Mouse (Mus musculus): ENCODE data around the gene Fam13a. TPM values are rescaled to one million over a fixed set of nuclear protein-coding genes. Genes with fewer than 3 reads are reported as not detected.

The Fam13a gene
- polyA plus RNA-seq, 1 experiment: 2.3 TPM

DNA sequence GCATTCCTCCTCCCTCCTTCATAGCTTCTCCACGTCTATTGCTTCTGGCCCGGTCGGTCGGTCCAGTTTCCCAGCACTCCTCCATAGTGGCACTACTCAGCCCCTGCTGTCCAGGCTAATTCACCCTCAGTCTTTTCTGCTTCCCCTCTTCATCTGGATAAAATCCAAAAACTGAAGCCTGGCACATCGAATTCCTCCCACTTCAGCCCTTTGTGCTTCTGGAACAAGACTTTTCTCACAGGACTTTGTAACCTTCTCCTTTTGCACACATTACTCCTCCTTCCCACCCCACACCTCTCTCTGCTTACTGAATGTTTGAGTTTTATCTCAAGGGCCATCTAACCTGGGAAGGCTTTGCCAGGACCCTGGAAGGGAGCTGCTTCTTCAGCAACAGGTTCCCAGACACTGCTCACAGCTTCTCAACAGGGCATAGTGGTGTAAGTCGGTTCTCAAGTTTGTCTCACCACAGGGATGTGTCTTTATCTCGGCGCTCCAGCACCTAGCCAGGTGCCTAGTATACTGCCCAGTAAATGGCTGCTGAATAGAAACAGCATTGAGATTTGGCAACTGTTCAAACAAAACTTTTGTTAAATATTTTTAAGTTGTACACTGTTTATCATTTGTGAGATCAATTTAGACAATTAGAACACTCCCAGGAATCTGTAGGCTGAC, 10.1 kb downstream of the Fam13a start:
- Histone ChIP-seq H3K4me1 (replicated peaks; ENCODE audit: control insufficient read depth, insufficient read depth, low read length) (0 out of 2 replicates have a peak, but pooled peaks cover 2% of the 10 kb centered on the region), H3K4me3 (ENCODE audit: control insufficient read depth, insufficient read depth, low read length) (no peak overlapping the region), H3K27me3 (ENCODE audit: control insufficient read depth, insufficient read depth, low read length) (no peaks in the 10 kb centered on the region), H3K27ac (ENCODE audit: control insufficient read depth, insufficient read depth, low read length) (no peak overlapping the region), H3K36me3 (ENCODE audit: control insufficient read depth, insufficient read depth, low read length) (no peaks in the 10 kb centered on the region)
- DNase-seq: no peak
- TF ChIP-seq POLR2A (IDR thresholded peaks at IDR 0.05; ENCODE audit: control insufficient read depth, extremely low read depth, insufficient read depth, low read length, poor library complexity): no peak
- TF ChIP-seq CTCF (IDR thresholded peaks at IDR 0.05; ENCODE audit: borderline replicate concordance, control insufficient read depth, extremely low read depth, insufficient read depth, low read length, poor library complexity): no peak
- WGBS: 82% methylated on average over 8 of the region's 8 CpGs

DNA sequence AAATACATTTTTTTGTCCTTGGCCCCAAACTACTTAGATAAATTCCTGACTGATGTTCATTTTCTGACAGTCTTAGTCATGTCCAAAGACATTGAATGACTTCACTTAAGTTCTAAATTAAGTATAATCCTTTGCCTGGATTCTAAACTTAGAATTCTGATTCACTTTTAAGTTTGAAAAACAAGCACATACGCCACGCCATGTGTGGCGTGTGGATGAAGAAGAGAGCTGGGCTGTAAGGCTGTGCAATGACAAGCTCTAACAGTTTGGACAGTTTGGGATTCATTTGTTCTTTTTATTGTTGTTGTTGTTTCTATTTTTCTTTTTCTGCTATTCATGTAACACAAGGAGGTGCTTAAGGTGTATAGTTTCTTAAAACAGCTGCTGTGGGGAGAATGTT, 13.6 kb downstream of the Fam13a start:
- no peaks in the 10 kb centered on the region for H3K27me3 ChIP-seq (ENCODE audit: control insufficient read depth, insufficient read depth, low read length)
- WGBS: 96% methylated on average over 3 of the region's 3 CpGs
- no peak overlapping the region for H3K27ac ChIP-seq (ENCODE audit: control insufficient read depth, insufficient read depth, low read length)
- TF ChIP-seq CTCF (IDR thresholded peaks at IDR 0.05; ENCODE audit: borderline replicate concordance, control insufficient read depth, extremely low read depth, insufficient read depth, low read length, poor library complexity) (no peak), POLR2A (IDR thresholded peaks at IDR 0.05; ENCODE audit: control insufficient read depth, extremely low read depth, insufficient read depth, low read length, poor library complexity) (no peak)
- no peaks in the 10 kb centered on the region for H3K36me3 ChIP-seq (ENCODE audit: control insufficient read depth, insufficient read depth, low read length)
- 0 out of 2 replicates have a peak, but pooled peaks cover 2% of the 10 kb centered on the region for H3K4me1 ChIP-seq (replicated peaks; ENCODE audit: control insufficient read depth, insufficient read depth, low read length)
- no peak for DNase-seq
- no peak overlapping the region for H3K4me3 ChIP-seq (ENCODE audit: control insufficient read depth, insufficient read depth, low read length)

DNA sequence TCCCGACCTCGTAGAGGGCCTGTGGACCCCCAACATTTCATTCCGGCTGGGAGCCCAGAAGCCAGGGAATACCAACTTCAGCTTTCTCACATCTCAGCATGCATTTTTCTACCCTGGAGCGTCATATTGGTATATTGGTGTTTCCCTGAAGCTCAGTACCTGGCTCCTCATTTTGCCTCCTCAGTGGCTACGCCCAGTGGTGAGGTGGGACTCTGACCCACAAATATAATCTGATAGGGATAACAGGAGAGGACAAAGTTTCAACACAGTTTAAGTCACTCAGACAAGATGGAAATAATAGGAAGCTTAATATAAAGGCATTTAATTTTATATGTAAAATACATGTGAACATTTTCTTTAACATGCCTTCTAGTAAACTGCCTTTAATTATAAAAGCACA, 19.7 kb downstream of the Fam13a start:
- no peaks in the 10 kb centered on the region for H3K27me3 ChIP-seq (ENCODE audit: control insufficient read depth, insufficient read depth, low read length)
- WGBS: 96% methylated on average over 5 of the region's 5 CpGs
- TF ChIP-seq POLR2A (IDR thresholded peaks at IDR 0.05; ENCODE audit: control insufficient read depth, extremely low read depth, insufficient read depth, low read length, poor library complexity) (no peak), CTCF (IDR thresholded peaks at IDR 0.05; ENCODE audit: borderline replicate concordance, control insufficient read depth, extremely low read depth, insufficient read depth, low read length, poor library complexity) (no peak)

DNA sequence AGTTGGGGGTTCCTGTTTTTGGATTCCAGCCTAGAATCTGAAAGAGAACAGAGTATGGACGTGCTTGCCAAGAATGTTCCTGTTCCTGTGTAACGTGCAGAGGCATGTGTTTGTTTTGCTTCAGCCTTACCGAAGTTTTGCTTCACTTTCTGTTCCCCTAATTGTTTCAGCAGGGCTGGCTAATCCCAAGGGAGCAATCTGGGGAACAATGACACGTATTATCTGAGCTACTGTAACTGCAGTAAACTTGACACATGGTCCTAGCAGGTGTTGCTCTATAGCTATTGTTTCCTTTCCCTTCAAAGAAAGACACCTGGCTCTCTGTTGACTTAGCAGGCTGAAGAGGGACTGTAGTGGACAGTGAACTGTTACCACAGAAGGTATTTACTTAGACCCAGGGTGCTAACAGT, 25.3 kb downstream of the Fam13a start:
- H3K27ac ChIP-seq (ENCODE audit: control insufficient read depth, insufficient read depth, low read length): no peak overlapping the region

More for the DNA sequence above, 19.7 kb downstream of the Fam13a start:
- no peak overlapping the region for H3K27ac ChIP-seq (ENCODE audit: control insufficient read depth, insufficient read depth, low read length)
- H3K4me1 ChIP-seq (replicated peaks; ENCODE audit: control insufficient read depth, insufficient read depth, low read length): no peaks in the 10 kb centered on the region
- no peak overlapping the region for H3K4me3 ChIP-seq (ENCODE audit: control insufficient read depth, insufficient read depth, low read length)
- no peaks in the 10 kb centered on the region for H3K36me3 ChIP-seq (ENCODE audit: control insufficient read depth, insufficient read depth, low read length)
- no peak for DNase-seq

DNA sequence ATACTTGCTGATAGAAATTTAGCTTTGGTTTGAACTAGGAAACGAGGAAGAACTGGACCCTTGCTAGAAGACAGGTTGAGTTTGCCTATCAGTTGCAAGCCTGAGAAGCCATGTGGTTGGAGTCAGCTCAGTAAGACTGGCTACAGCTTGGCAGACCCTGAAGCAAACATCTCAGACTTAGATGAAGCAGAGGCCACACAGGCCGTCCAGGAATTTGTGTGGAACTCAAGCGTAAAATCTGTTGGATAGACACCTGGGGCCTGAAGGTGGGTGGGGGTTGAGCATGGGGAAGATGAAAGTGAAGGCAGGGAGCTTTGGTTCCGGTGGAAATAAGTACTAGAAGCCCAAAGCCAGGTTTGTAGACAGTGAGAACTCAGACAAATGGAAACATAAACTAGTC, 25.8 kb downstream of the Fam13a start:
- DNase-seq: no peak
- no peaks in the 10 kb centered on the region for H3K27me3 ChIP-seq (ENCODE audit: control insufficient read depth, insufficient read depth, low read length)
- H3K36me3 ChIP-seq (ENCODE audit: control insufficient read depth, insufficient read depth, low read length): no peaks in the 10 kb centered on the region
- no peak overlapping the region for H3K27ac ChIP-seq (ENCODE audit: control insufficient read depth, insufficient read depth, low read length)
- H3K4me3 ChIP-seq (ENCODE audit: control insufficient read depth, insufficient read depth, low read length): no peak overlapping the region
- 85% methylated on average over 4 of the region's 4 CpGs for WGBS
- TF ChIP-seq POLR2A (IDR thresholded peaks at IDR 0.05; ENCODE audit: control insufficient read depth, extremely low read depth, insufficient read depth, low read length, poor library complexity) (no peak), CTCF (IDR thresholded peaks at IDR 0.05; ENCODE audit: borderline replicate concordance, control insufficient read depth, extremely low read depth, insufficient read depth, low read length, poor library complexity) (no peak)
- H3K4me1 ChIP-seq (replicated peaks; ENCODE audit: control insufficient read depth, insufficient read depth, low read length): no peaks in the 10 kb centered on the region

More for the DNA sequence above, 25.3 kb downstream of the Fam13a start:
- Histone ChIP-seq H3K27me3 (ENCODE audit: control insufficient read depth, insufficient read depth, low read length) (no peaks in the 10 kb centered on the region), H3K4me3 (ENCODE audit: control insufficient read depth, insufficient read depth, low read length) (no peak overlapping the region), H3K4me1 (replicated peaks; ENCODE audit: control insufficient read depth, insufficient read depth, low read length) (no peaks in the 10 kb centered on the region), H3K36me3 (ENCODE audit: control insufficient read depth, insufficient read depth, low read length) (no peaks in the 10 kb centered on the region)
- TF ChIP-seq CTCF (IDR thresholded peaks at IDR 0.05; ENCODE audit: borderline replicate concordance, control insufficient read depth, extremely low read depth, insufficient read depth, low read length, poor library complexity): no peak
- no peak for TF ChIP-seq POLR2A (IDR thresholded peaks at IDR 0.05; ENCODE audit: control insufficient read depth, extremely low read depth, insufficient read depth, low read length, poor library complexity)
- WGBS: 41% methylated on average over 4 of the region's 4 CpGs
- no peak for DNase-seq

DNA sequence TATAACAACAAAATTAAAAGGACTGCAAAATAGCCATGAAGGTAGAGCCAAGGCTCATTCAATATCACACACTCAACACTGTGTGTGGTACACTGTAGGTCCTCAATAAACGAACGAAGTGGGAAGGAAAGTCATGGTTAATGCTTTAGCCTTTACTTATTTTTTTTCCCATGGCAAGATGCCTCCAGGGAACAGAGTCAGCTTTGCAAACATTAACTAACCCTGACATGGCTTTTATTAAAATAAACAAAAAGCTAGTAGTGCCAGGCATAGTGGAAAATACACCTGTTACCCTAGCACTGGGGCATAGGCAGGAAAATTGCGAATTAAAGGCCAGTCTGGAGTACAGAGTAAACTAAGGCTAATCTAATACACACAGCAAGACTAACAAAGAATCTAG, 35.2 kb downstream of the Fam13a start:
- Histone ChIP-seq H3K36me3 (ENCODE audit: control insufficient read depth, insufficient read depth, low read length) (no peaks in the 10 kb centered on the region), H3K4me1 (replicated peaks; ENCODE audit: control insufficient read depth, insufficient read depth, low read length) (no peaks in the 10 kb centered on the region), H3K4me3 (ENCODE audit: control insufficient read depth, insufficient read depth, low read length) (no peak overlapping the region), H3K27me3 (ENCODE audit: control insufficient read depth, insufficient read depth, low read length) (no peaks in the 10 kb centered on the region), H3K27ac (ENCODE audit: control insufficient read depth, insufficient read depth, low read length) (no peak overlapping the region)
- TF ChIP-seq CTCF (IDR thresholded peaks at IDR 0.05; ENCODE audit: borderline replicate concordance, control insufficient read depth, extremely low read depth, insufficient read depth, low read length, poor library complexity) (no peak), POLR2A (IDR thresholded peaks at IDR 0.05; ENCODE audit: control insufficient read depth, extremely low read depth, insufficient read depth, low read length, poor library complexity) (no peak)
- no peak for DNase-seq
- WGBS: 95% methylated on average over 3 of the region's 3 CpGs
